Mouse (Mus musculus) thymus, adult 2 months (tissue): Measurements from ENCODE around the gene Gm7168. TPM values are rescaled to one million over a fixed set of nuclear protein-coding genes. Genes with fewer than 3 reads are reported as not detected.
"Not testable (repeated sequence)": the region's sequence is repeated elsewhere in the genome, so short reads cannot be mapped to it uniquely, and the experiment has no call there.

Experiments used
- DNase-seq: peaks from one replicate; pipeline ENCODE4 v3.0.0; 2021
- H3K27ac ChIP-seq: fragments of 200-500 bp; 2 replicates; pipeline ENCODE4 v1.5.1; 2012; ENCODE audit warnings: low read length, control low read depth; ENCODE audit not compliant: control insufficient read depth, insufficient read depth
- H3K27me3 ChIP-seq: fragments of 200-500 bp; 2 replicates; pipeline ENCODE4 v1.6.1; 2012; ENCODE audit warnings: mild to moderate bottlenecking, low read length, moderate library complexity, mixed read lengths; ENCODE audit not compliant: control insufficient read depth, insufficient read depth
- H3K36me3 ChIP-seq: fragments of 200-500 bp; 2 replicates; pipeline ENCODE4 v1.6.1; 2012; ENCODE audit warnings: mild to moderate bottlenecking, low read length, moderate library complexity; ENCODE audit not compliant: control insufficient read depth, insufficient read depth
- H3K4me1 ChIP-seq: fragments of 200-500 bp; replicated peaks from 2 replicates; pipeline ENCODE4 v1.6.1; 2012; ENCODE audit warnings: low read length; ENCODE audit not compliant: control insufficient read depth, insufficient read depth
- H3K4me3 ChIP-seq: fragments of 200-500 bp; 2 replicates; pipeline ENCODE4 v1.5.1; 2012; ENCODE audit warnings: mild to moderate bottlenecking, low read length, control low read depth, moderate library complexity; ENCODE audit not compliant: control insufficient read depth, insufficient read depth
- CTCF ChIP-seq: fragments of 200-500 bp; IDR thresholded peaks from 2 replicates; pipeline ENCODE4 v1.5.1; 2012; ENCODE audit warnings: mild to moderate bottlenecking, control low read depth, low read length, moderate library complexity, borderline replicate concordance; ENCODE audit not compliant: control insufficient read depth, poor library complexity, insufficient read depth; ENCODE audit errors: extremely low read depth
- POLR2A ChIP-seq: fragments of 200-500 bp; IDR thresholded peaks from 2 replicates; pipeline ENCODE4 v1.6.1; 2012; ENCODE audit warnings: mild to moderate bottlenecking, low read length, control low read depth, moderate library complexity; ENCODE audit not compliant: control insufficient read depth, poor library complexity, insufficient read depth; ENCODE audit errors: extremely low read depth
- WGBS: fragments of 180-500 bp; shearing (Covaris S2); methylation state at CpG from one replicate; pipeline ENCODE4 v1.1.7; 2018; 5-methylcytosine and 5-hydroxymethylcytosine counted together
- polyA plus RNA-seq: library from polyadenylated mRNA; depleted of rRNA; stranded (reverse); fragments of >200 nt; gene quantifications from 2 replicates; pipeline ENCODE4 v1.2.3, GENCODE M21; 2012

Gm7168 gene
- polyA plus RNA-seq, 1 experiment, result not detected

DNA sequence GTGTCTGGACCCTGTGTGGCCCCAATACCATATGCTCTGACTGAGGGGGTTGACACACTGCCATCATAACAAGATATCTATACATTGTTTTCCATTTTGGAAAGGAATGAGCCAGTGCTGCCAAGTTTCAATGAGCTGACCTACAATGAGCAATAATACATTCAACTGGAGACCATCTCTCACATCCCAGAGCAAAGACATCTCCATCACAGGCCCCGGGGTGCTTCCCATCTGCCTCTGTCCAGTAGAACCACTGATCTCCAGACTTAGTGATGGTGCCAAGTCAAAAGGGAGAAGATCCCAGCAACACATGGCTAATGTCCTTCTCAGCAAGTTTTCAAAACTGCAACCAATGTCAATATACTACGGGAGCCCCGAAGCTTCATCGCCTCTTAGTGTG is 10.4 kb upstream of the Gm7168 start:
- no peak for DNase-seq
- TF ChIP-seq POLR2A (no peak), CTCF (no peak)
- Histone ChIP-seq H3K36me3 (no peaks in the 10 kb centered on the region), H3K27me3 (no peaks in the 10 kb centered on the region), H3K4me3 (no peak overlapping the region), H3K27ac (no peak overlapping the region), H3K4me1 (no peaks in the 10 kb centered on the region)
- 99% methylated on average over 4 of the region's 4 CpGs for WGBS

- Histone ChIP-seq H3K27me3 (no peaks in the 10 kb centered on the region), H3K36me3 (no peaks in the 10 kb centered on the region), H3K4me3 (no peak overlapping the region), H3K27ac (no peak overlapping the region), H3K4me1 (no peaks in the 10 kb centered on the region)
- TF ChIP-seq CTCF, result no peak
- TF ChIP-seq POLR2A, result no peak
- no peak for DNase-seq
- WGBS, result 58% methylated on average over 3 of the region's 3 CpGs
These were observed 9.5 kb upstream of the Gm7168 start for GRCm38 (mm10) chr17:13938652-13939051.

DNA sequence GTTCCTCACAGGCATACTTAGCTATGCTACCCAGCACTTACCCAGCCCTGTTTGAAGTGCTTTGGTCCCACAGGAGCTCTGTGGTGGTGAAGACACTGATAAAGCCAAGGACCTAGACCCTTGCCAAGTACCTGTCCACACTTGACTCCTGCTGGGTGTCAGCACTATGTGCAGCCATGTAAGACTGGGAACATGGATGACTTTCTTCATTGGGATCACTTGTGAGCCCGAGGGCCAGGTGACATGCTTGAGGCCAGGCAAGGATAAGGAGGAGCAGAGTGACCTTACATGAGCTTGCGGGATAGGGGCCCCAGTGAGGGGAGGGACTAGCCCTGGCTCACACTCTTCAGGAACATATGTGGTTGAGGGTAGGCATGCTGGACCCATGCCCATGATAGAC is 8.9 kb upstream of the Gm7168 start:
- 94% methylated on average over 2 of the region's 2 CpGs for WGBS
- not testable (repeated sequence) for H3K27me3 ChIP-seq, H3K36me3 ChIP-seq, H3K4me3 ChIP-seq, H3K27ac ChIP-seq, H3K4me1 ChIP-seq, DNase-seq

DNA sequence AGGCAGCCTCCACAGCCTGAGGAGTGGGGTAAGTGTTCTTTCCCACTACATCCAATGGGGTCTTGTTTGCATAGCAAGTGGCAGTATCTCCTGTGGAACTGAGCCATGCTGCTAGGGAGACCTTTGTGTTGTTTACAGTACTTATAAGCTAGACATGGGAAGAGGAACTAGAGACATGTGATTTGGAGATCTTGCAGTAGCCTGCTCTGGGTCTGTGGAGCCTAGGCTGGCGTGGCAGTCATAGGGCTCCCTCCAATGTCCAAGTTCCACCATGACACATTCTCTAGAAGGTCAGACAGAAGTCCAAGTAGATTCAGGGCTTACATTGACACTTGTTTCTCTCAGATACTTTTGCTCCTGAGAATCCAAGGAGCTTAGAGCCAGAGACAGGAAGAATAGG is 7.7 kb upstream of the Gm7168 start:
- Histone ChIP-seq H3K4me1 (no peaks in the 10 kb centered on the region), H3K36me3 (no peaks in the 10 kb centered on the region), H3K27me3 (no peaks in the 10 kb centered on the region), H3K27ac (no peak overlapping the region), H3K4me3 (no peak overlapping the region)
- WGBS, result 62% methylated on average over 1 of the region's 1 CpGs
- TF ChIP-seq CTCF (no peak), POLR2A (no peak)
- DNase-seq, result no peak

DNA sequence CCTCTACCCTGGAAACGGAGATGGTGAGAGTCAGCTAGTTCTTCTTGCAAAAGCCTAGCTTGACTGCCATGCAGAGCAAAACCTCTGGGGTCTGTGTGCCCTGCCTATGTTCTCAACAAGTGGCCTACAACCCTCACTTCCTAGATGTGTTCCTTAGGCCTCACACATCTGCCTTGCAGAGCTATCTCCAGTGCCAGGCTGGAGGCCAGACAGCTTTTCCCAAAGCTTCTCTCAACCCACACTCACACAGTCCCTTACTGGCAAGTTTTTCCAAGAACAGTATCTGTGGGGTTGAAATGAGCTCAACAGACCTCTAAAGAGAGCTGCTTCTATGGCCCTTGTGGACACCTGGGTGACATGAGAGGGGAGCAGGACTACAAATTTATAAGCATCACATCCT is 3.4 kb downstream of the Gm7168 start:
- not testable (repeated sequence) for H3K27ac ChIP-seq, H3K27me3 ChIP-seq, H3K36me3 ChIP-seq, H3K4me3 ChIP-seq, H3K4me1 ChIP-seq, DNase-seq
- 100% methylated on average over 1 of the region's 1 CpGs for WGBS

DNA sequence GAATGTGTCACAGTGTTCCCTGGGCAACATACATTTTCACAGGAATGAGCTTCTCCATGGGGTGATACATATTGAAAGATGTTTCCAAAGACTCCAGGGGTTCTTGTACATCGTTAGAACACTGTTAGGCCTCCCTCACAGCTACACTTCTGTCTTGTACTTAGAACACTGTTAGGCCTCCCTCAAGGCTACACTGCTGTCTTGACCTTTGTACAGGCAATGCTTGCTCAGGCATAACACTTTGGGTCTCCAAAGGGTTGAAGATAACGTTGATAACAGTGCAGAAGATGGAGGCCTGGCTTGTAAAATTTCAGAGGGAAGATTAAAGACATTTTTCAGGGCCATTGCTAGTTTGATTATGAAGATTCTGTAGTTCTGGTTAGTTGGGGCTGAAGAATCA is 10.0 kb downstream of the Gm7168 start:
- H3K4me3 ChIP-seq, H3K27ac ChIP-seq, H3K4me1 ChIP-seq, DNase-seq, H3K27me3 ChIP-seq, H3K36me3 ChIP-seq: not testable (repeated sequence)
- 80% methylated on average over 1 of the region's 2 CpGs for WGBS

GRCm38 (mm10) chr17:13962245-13962644 is 14.1 kb downstream of the Gm7168 start:
- 92% methylated on average over 3 of the region's 3 CpGs for WGBS
- not testable (repeated sequence) for H3K4me3 ChIP-seq, H3K4me1 ChIP-seq, H3K27ac ChIP-seq, H3K27me3 ChIP-seq, H3K36me3 ChIP-seq, DNase-seq

DNA sequence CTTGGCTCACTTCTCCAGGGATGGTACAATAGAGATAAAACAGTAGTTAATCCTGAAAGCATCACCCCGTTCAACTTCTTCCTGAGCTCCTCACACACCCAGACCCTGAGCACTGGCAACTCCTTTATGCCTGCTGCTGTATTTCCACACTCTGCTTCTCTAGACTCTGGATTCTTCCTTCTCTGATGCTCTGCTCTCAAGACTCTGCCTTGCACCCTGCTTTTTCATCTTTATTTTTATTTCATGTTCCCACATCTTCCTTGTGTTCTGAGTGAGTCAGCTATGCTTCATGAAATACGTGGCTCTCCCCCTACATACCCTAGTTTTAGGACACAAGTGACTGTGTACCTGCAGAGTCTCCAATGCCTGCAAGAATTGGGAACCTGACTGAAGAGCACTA is 16.9 kb downstream of the Gm7168 start:
- not testable (repeated sequence) for H3K27ac ChIP-seq, H3K27me3 ChIP-seq, H3K4me3 ChIP-seq, H3K36me3 ChIP-seq, H3K4me1 ChIP-seq, DNase-seq
- WGBS, result 57% methylated on average over 1 of the region's 2 CpGs

DNA sequence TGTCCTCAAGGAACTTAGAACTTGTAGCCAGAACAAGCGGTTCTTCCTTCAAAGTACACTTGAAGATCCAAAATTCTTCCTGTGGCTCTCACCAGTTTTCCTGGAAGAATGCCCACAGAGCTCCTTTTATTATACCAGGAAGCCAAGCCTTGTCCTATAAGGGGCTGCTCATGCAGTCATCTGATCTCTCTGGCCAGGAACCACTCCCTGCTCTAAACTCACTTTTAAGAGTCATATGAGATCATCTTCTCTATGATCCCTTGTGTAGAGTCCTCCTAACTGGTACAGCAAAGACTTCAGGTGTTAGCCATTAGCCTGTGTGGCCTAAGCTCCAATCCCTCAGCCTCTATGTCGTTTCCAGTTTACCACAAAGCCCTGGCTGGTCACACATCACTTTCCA is 21.7 kb downstream of the Gm7168 start:
- H3K4me3 ChIP-seq, H3K36me3 ChIP-seq, DNase-seq, H3K27ac ChIP-seq, H3K27me3 ChIP-seq, H3K4me1 ChIP-seq: not testable (repeated sequence)
- 69% methylated on average over 1 of the region's 2 CpGs for WGBS

GRCm38 (mm10) chr17:13970796-13971195 is 22.6 kb downstream of the Gm7168 start:
- H3K27ac ChIP-seq, H3K36me3 ChIP-seq, H3K27me3 ChIP-seq, DNase-seq, H3K4me3 ChIP-seq, H3K4me1 ChIP-seq: not testable (repeated sequence)
- WGBS, result 82% methylated on average over 5 of the region's 5 CpGs
